Mouse (Mus musculus): ENCODE data around the gene Prune1. TPM values are rescaled to one million over a fixed set of nuclear protein-coding genes. Genes with fewer than 3 reads are reported as not detected.

Prune1 gene
- total RNA-seq, 2 experiments from 2014 or later: 31.6 to 32.7 TPM

DNA sequence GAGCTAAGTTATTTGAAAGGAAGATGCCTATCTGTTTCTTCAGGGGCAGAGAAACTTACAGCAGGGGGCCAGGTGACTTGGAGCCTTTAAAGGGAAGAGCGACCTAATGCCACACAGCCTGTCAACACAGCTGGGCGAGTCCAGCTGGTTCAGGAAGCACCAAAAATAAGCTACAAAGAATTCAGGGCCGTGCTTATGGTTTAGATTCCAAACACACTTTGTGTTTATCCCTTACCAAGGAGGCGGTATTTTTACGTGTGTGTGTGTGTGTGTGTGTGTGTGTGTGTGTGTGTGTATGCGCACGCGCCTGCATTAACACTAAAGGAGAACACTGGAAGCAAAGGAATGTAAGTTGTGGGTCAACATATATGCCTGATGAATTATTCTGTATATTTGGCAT, 1.1 kb downstream of the Prune1 start:
- no peak for DNase-seq (ENCODE audit: low spot score in 2 of 2)

DNA sequence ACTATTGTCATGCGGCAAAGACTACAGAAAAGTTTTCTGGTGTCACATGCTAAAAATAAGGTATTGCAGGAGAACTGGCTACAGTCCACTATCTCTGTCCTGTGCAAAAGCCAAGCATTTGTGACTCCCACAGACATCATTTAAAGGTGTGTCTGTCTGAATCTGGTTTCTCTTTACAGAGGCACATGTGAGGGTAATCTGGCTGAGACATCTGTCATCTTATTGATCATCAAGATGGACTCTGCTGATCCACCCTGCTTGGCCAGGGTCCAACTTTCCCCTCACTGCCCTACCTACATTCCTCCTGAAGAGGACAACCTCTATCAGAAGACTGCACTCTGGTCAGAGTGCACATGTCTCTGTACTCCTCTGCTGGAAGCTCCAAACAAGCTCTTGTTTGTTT, 4.7 kb downstream of the Prune1 start:
- DNase-seq (ENCODE audit: low spot score in 2 of 2): no peak

DNA sequence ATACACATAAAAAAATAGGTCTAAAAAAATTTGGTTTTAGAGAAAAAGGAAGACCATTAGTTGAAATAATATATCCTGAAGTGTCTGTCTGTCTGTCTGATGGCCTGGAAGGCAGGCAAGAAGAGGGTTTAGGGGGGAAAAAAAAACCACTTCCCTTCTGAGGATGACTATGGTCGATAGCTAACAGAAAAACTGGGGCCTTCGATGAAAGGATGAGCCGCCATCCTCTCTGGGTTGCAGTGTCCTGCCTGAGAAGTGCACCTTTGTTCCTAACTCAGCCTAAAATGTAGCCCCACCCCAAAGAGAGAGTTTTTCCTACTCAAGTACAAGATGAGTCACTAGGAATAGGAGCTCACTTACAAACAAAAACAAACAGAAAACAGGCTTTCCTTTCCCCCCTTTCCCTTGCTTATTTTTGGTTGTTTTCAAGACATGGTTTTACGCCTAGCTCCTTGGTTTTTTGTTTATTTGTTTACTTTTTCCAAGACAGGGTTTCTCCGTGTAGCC, 5.4 kb downstream of the Prune1 start:
- no peak for DNase-seq (ENCODE audit: low spot score in 2 of 2)

DNA sequence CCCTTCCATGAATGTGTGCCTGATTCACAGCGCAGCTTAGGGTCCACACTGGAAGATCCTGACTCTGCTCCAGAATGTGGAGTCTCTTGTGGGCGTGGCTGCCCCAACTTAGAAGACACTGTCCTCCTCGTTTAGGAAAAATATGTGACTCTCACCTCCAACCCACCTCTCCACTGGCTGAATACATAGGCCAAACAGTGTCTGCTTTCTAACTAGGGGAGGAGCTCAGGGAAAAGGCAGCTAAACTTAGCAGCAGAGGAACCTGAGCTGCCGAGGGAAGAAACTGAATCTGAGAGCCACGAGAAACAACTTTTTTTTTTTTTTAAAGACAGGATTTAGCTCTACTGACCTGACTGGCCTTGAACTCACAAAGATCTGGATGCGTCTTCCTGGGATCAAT, 6.7 kb downstream of the Prune1 start:
- no peak for DNase-seq (ENCODE audit: low spot score in 2 of 2)

- DNase-seq (ENCODE audit: low spot score in 2 of 2): no peak
Observed at GRCm38 (mm10) chr3:95274453-95274852, 7.4 kb downstream of the Prune1 start.

- DNase-seq (ENCODE audit: low spot score in 2 of 2): no peak
Observed at GRCm38 (mm10) chr3:95273471-95273870, 8.4 kb downstream of the Prune1 start.

GRCm38 (mm10) chr3:95270766-95271364, 11.0 kb downstream of the Prune1 start:
- no peak for DNase-seq (ENCODE audit: low spot score in 2 of 2)

DNA sequence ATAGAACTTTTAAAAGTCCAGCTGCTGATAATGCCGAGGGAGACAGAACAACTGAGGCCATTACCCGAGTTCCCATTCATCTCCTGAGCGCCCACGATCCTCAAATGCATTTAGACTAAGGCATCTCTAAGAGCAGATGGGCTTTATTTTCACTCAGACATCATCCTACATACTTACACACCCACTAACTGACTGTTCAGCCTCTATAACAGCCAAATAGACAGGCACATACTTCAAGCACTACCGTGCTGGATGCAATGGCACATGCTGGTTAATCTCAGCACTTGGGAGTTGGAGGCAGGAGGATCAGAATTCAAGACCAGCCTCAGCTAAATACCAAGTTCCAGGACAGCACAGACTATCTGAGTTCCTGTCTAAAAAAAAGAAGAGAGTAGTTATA, 12.1 kb downstream of the Prune1 start:
- no peak for DNase-seq (ENCODE audit: low spot score in 2 of 2)

GRCm38 (mm10) chr3:95267855-95268254, 14.0 kb downstream of the Prune1 start:
- DNase-seq (ENCODE audit: low spot score in 2 of 2): no peak

DNA sequence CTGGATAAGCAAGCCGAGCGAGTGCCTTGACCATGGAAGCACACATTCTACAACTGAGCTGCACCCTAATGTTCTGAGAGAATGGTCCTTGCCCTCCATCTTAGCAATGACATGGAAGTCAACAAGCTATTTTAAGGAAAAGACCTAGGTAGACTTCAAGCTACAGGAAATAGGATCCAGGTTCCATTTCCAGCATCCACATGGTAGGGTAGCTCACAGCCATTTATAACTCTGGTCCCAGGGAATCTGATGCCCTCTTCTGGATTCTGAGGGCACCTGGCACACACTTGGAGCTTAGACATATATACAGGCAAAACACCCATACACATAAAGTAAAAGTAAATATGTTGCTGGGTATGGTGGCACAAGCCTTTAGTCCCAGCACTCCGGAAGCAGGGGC, 15.8 kb downstream of the Prune1 start:
- DNase-seq (ENCODE audit: low spot score in 2 of 2): no peak

DNA sequence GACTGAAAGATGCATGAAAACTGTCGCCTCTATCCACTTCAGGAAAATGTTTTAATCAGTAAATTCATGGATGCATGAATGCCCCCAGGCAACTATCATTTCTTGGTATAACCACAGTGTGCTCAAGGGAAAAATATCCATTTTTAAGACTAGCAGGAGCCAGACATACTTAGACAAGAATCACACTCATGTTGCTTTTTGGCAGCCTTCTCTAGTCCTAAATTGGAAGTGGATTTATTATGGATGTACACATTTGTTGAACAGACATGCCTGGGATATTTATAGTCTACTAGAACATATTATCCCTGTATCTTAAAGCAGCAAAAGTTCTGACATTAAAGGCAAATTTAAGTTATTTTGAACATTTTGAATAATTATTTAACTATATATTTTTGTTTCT, 17.2 kb downstream of the Prune1 start:
- no peak for DNase-seq (ENCODE audit: low spot score in 2 of 2)

- peak in 1 of 2 experiments; percentile 56 for DNase-seq (ENCODE audit: low spot score in 2 of 2)
Observed at GRCm38 (mm10) chr3:95263089-95263739, 18.7 kb downstream of the Prune1 start.

DNA sequence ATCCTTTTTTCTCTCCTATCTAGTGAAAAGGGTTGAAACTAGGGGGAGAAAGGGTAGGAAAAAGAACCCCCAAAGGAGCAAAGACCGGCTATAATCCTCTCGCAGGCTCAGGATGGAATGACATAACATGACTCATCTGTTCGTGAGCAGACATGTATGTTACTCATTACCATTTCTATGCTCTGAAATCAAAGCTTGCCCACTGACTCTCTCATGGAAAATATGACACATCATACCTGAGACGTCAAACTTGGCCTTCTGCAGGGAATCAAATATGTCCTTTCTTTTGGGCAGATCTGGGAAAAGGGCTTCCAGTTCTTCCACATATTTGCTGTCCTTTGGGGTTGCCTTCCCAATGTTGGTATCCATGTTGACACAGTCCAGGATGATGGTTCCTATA, 19.9 kb downstream of the Prune1 start:
- DNase-seq (ENCODE audit: low spot score in 2 of 2): no peak

DNA sequence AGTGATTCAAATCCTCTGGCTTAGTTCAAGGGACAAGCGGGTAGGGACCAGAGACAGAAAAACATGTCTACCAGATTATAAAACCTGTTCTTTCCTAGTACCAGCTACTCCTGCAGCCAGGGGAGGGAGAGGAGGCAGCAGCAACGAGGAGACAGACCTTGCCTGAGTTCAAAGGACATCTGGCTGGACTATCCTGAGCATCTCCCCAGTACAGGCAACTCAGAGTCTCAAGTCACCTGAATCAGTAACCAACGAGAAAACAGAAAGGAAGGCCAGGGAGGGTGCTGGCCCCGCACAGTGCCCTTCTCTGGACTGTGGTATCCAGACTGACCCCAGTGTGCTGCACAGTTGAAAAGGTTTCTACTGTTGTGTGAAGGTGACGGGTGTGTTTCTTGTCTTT, 24.9 kb downstream of the Prune1 start:
- no peak for DNase-seq (ENCODE audit: low spot score in 2 of 2)

- no peak for DNase-seq (ENCODE audit: low spot score in 2 of 2)
Observed at GRCm38 (mm10) chr3:95250783-95251424, 31.0 kb downstream of the Prune1 start, which contains the start of gene Bnipl. Gene Bnipl, minus strand, starts transcription at chr3:95251193.

GRCm38 (mm10) chr3:95250361-95250760, 31.5 kb downstream of the Prune1 start:
- no peak for DNase-seq (ENCODE audit: low spot score in 2 of 2)

- no peak for DNase-seq (ENCODE audit: low spot score in 2 of 2)
Observed at GRCm38 (mm10) chr3:95247660-95248336, 34.1 kb downstream of the Prune1 start.

- no peak for DNase-seq (ENCODE audit: low spot score in 2 of 2)
Observed at GRCm38 (mm10) chr3:95246465-95247231, 35.2 kb downstream of the Prune1 start.

DNA sequence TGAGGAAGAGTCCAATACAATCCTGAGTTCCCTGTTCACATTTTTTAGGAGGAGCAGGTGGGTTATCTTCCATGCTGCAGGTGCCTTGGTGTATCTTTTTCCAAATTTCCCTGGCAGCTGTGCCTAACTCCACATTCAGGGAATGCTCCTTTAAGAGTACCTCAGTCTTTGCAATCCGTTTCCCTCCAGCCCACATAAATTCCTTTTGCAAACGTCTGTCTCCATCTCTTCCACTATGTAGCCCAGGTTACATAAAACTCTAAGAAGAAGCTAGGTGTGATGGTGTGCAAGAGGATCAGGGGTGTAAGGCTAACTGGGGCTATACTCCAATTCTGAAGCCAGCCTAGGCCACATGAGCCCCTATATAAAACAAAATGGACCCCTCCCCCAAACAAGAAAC, 38.8 kb downstream of the Prune1 start:
- no peak for DNase-seq (ENCODE audit: low spot score in 2 of 2)

DNA sequence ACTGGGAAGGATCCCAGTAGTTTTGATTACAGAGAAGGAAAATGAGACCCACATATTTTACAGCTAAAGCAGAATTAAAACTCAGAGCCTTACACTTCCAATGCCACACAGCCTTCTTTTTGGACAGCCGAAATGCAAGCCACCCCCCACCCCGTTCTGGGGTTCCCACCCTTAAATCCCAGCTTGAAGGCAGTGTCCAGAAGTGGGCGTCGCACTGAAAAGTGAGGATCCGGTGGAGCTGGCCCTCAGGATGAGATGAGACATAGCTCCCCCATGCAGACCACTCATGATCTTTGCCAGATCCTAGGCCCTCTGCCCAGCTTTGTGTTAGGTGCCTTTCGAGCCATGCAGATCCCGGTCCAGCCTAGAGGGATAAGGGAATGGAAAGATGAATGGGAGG, 40.4 kb downstream of the Prune1 start, which contains the start of gene Gm128:
Gm128 (minus strand) TSS at position 101 of the 400 bp plus-strand sequence.
- no peak for DNase-seq (ENCODE audit: low spot score in 2 of 2)

DNA sequence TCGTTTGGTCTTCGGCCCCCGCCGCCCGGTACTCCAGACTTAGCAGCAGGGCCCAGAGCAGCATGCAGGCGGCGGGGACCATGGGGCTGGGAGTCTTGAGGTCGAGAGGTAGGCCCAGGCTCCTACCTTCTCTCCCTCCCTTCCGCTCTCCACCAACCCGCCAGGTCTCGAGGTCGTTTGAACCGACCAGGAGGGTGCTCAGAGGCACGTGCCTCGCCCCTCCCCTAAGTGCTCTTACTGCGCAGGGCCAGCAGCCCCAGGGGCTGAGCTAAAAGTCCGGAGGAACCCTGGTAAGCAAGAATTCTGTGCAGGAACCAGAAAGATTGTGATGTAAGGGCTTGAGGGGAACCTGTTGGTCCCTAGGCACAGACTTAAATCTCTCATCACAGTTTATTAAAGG, 41.0 kb downstream of the Prune1 start:
- no peak for DNase-seq (ENCODE audit: low spot score in 2 of 2)
